Mouse (Mus musculus) right cerebral cortex, postnatal 25 days (tissue): ENCODE data around the gene Spint5.
"Not testable (repeated sequence)": the region's sequence is repeated elsewhere in the genome, so short reads cannot be mapped to it uniquely, and the experiment has no call there.

ENCODE experiments used
- DNase-seq: peaks from one replicate; pipeline ENCODE4 v3.0.0; 2022

Spint5 gene

GRCm38 (mm10) chr2:164715005-164715404 lies at the start of gene Spint5:
TSS of gene Spint5 (plus strand) at chr2:164715305.
- DNase-seq: no peak

DNA sequence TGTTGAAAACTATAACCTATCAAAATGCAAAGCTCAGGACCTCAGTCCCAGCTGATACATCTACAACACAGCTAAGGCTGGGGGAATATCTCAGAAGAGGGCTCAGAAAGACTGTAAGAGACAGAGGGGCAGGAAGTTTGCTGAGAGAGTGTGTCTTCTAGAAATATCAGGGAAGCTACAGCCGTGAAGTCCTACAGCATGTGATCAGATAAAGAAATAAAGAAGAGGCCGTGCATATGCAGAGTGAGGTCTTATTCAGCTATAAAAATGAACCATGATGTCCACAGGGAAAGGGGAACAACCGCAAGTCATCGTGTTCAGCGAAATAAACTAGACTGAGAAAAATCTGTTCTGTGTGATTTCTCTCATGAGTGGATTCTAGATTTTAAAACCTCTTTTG lies 44.8 kb upstream of the Spint5 start:
- DNase-seq: no peak

- DNase-seq: no peak
These were observed 44.2 kb upstream of the Spint5 start for GRCm38 (mm10) chr2:164670938-164671337.

GRCm38 (mm10) chr2:164673987-164674386 lies 41.1 kb upstream of the Spint5 start, which contains the start of gene Wfdc11:
TSS of gene Wfdc11 (minus strand) at chr2:164674087.
- DNase-seq: no peak

GRCm38 (mm10) chr2:164676103-164676502 lies 39.0 kb upstream of the Spint5 start:
- no peak for DNase-seq

GRCm38 (mm10) chr2:164676916-164677685 lies 38.0 kb upstream of the Spint5 start:
- DNase-seq: no peak

DNA sequence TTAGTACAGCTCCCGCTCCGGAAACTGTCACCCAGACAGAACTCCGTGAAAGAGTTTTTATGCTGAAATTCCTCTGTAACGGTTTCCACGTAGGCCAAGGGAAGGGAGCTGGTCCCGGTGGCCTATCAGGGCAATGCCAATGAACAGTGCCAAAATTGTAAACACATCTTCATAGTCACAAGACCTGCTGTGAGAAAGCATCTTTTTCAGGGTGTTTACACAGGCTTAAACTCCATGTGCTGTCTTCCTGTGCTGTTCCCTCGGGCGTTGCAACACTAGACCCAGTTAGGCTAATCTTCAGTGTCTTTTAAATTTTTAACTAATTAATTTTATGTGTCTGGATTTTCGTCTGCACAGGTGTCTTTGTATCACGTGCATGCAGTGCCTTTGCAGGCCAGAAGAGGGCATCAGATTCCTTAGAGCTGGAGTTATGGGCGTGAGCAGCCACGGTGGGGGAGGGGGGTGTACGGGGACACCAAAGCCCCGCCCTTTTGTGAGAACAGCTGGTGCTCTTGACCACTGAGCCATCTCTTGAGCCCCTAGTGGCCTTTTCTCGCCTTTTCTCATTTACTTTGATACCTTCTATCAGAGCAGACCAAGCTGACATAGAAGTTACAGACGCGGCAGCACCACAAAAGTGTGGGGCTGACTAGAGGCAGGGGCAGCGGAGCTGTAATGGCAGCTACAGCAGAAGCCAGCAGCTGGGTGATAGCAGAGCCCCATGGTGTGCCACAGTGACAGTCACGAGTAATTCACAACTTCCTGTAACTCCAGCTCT lies 36.1 kb upstream of the Spint5 start:
- DNase-seq: peak; percentile 31

DNA sequence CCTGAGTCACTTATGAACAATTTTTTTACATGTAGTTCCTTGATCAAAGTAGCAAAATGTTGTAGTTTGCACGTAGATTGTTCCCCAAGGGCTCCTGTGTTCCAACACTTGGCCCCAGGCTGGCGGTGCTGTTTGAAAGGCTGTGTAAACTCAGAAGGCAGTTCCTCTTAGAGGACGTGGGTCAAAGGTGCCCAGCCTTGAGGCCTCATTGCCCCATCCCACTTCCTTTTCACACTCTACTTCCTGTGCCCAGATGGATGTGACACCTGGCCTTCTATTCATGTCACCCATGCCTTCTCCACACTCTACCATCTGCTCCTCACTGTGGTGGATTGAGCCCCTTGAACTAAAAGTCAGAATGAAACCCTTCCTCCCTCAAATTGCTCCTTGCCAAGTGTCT lies 35.2 kb upstream of the Spint5 start:
- DNase-seq: no peak

GRCm38 (mm10) chr2:164684807-164685206 lies 30.3 kb upstream of the Spint5 start, which contains the start of gene Wfdc13:
TSS of gene Wfdc13 (plus strand) at chr2:164685107.
- no peak for DNase-seq

DNA sequence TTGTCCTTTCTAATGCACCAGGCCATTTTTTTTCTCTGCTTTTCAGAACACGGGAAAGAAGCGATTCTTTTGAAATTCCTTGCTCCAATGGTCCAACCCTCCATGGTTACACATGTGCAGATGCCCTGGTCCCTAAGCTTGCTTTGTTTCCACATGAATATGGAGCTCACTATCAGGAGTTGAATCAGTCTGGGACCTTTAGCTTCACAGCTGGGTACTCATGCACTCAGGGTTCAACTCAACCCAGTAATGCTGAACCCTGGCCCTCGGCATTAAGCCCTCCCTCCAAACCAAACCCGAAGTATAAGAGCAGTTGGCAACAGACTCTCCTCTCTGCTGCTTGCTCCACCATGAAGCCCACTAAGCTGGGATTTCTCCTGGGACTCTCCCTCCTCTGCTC lies 16.9 kb upstream of the Spint5 start, which contains the start of gene Spint4:
Gene Spint4, plus strand, starts transcription at position 301 of the 400 bp plus-strand sequence.
- DNase-seq: no peak

DNA sequence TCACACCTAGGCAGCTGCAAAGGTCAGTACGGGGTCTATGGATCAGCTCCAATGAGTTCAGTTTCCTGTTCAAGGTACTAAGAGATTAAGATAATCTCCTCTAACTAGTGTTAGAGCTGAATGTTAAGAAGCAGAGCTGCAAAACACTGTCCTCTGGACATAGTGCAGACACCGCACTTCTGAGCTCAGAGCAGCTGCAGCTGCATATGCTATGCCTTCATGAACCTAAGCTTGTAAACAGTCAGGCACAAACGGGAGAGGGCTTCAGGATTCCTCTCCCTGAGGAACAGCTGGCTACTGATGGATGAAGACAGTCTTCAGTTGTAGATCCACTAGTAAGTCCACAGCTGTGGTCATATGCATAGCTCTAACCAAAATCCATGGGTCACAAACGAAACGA lies 14.1 kb upstream of the Spint5 start:
- no peak for DNase-seq

- DNase-seq: no peak
These were observed 13.3 kb upstream of the Spint5 start for GRCm38 (mm10) chr2:164701761-164702160.

GRCm38 (mm10) chr2:164704235-164704634 lies 10.9 kb upstream of the Spint5 start:
- DNase-seq: no peak

- no peak for DNase-seq
These were observed 9.8 kb upstream of the Spint5 start for GRCm38 (mm10) chr2:164705328-164705727.

- DNase-seq: no peak
These were observed 9.1 kb upstream of the Spint5 start for GRCm38 (mm10) chr2:164705991-164706390.

GRCm38 (mm10) chr2:164716194-164716786 lies 1.2 kb downstream of the Spint5 start:
- not testable (repeated sequence) for DNase-seq

DNA sequence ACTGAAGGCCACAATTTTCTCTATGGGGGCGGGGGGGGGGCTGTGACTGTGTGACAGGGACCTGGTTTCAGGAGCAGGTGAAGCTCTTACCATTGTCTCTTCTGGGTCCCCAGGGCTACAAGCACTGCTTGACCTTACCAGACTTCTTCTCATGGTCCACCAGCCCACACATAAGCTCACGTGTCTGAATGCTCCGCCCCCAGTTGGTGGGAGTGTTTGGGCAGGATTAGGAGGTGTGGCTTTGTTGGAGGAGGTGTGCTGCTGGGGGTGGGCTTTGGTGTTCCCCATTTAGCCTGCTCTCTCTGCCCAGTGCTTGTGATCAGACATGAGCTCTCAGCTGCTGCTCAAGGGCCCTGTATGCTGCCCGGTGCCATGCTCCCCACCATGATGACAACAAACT lies 8.2 kb downstream of the Spint5 start:
- no peak for DNase-seq

DNA sequence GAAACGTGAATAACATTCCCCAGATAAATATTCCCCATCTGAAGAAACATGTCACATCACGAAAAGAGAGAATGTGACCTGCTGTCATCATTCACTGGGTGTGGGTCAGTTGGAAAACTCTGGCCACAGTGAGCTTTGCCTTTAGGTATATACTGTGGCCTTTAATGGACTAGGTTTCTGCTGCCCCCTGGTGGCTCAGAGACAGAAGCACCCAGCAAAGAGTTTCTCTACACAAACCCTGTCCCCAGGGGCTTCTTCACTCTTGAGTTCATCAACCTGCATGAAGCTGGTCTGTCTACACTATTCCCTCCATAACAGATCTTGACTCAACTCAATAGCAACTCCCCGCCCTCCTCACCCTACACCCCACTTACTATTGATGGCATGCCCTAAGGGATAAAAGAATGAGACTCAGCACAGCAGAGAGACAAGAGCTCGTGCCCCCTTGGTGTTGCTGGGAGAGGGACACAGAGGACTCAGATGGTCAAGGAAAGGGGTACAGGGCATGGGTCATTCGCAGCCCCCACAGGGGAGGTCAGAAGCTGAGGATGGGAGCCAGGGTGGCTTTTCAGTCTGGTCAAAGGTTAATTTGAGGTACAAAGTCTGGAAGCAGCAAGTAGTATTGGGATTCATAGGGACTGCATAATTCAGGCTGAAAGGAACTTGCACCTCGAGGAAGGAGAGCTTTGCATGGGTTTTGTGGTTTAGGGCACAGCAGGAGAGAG lies 11.0 kb downstream of the Spint5 start:
- peak; percentile 42 for DNase-seq

- no peak for DNase-seq
These were observed 16.6 kb downstream of the Spint5 start for GRCm38 (mm10) chr2:164731719-164732118.

DNA sequence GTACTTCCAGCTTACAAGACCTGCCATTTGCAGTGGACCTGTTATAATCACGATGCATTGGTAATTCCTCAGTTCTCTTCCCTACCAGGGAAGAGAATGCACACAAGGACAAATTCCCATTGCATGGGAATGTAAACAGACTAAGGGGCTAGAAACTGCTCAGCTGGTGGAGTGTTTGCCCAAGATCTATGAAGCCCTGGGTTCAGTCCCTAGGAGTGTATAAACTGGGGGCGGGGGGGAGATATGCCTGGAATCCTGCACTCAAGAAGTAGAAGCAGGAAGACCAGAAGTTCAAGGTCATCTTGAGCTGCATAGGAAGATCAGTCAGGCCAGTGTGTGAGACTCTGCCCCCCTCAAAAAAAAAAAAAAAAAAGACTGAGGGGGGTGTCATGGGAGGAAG lies 18.2 kb downstream of the Spint5 start:
- DNase-seq: no peak

DNA sequence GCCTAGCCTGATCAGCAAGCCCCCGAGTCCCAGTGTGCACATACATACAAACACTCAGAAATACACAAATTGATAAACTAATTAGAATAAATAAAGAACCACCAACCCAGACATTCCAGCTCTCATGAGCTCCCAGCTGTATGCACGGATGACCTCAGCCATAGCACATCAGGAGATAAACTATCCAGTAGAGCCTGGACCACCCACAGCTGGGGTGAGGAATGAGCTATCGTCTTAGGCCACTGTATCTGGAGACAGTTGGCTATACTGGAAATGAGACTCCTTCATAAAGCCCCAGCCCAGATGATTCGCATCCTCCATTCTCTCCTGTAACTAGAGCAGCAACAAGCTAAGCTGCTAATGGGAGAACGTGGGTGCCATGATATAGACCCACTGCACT lies 19.7 kb downstream of the Spint5 start:
- DNase-seq: no peak

- no peak for DNase-seq
These were observed 20.3 kb downstream of the Spint5 start for GRCm38 (mm10) chr2:164735446-164735845.
